12 mouse cellular contexts compared by ENCODE assay signal in genomic region chr4:100101066-100101820, GRCm38 (mm10). TPM values are rescaled to one million over a fixed set of nuclear protein-coding genes. Genes with fewer than 3 reads are reported as not detected.
DNase-seq lines count a peak whose midpoint lies in the region; ATAC-seq and TF ChIP-seq lines count a peak whose summit lies in the region.
"Had no signal": no experiment of that assay in that cellular context is flagged by ENCODE, and none has a peak within 500 bp of the region (broad histone marks: within the 10 kb centered on the region; RNA-seq: fewer than 3 reads in every experiment).

No protein-coding gene starts in this region.

- peak overlapping the region; percentile 2; the same call in 1 of the 2 replicates for H3K9ac ChIP-seq in intestine, embryonic 15.5 days
- no peak overlapping the region for H3K9ac ChIP-seq in intestine, postnatal 0 days (ENCODE audit: low read depth, low read length)
- H3K9ac ChIP-seq in kidney, embryonic 15.5 days = no peak overlapping the region
- H3K9ac ChIP-seq in stomach, embryonic 15.5 days = no peak overlapping the region

- intact Hi-C loops in left cerebral cortex, postnatal 25 days (cut with DNase I) = no loop called here

- H3K4me1 ChIP-seq in intestine, embryonic 15.5 days (replicated peaks) = peaks cover 10% of the 10 kb centered on the region; the same call in 1 of the 2 replicates
- H3K4me1 ChIP-seq in intestine, postnatal 0 days (replicated peaks; ENCODE audit: control insufficient read depth, insufficient read depth, low read length) = peaks cover 4% of the 10 kb centered on the region; the same call in 1 of the 2 replicates
- peaks cover 52% of the 10 kb centered on the region for H3K4me1 ChIP-seq in kidney, embryonic 15.5 days
- H3K4me1 ChIP-seq in stomach, embryonic 15.5 days = 0 out of 2 replicates have a peak, but pooled peaks cover 17% of the 10 kb centered on the region

- peak overlapping the region; percentile 55; the same call in 1 of the 2 replicates for H3K27ac ChIP-seq in intestine, embryonic 15.5 days
- H3K27ac ChIP-seq in intestine, postnatal 0 days (ENCODE audit: low read depth, low read length) = no peak overlapping the region; the same call in 1 of the 2 replicates
- peak overlapping the region; percentile 89 for H3K27ac ChIP-seq in kidney, embryonic 15.5 days
- peak overlapping the region; percentile 36; the same call in 1 of the 2 replicates for H3K27ac ChIP-seq in stomach, embryonic 15.5 days

- no peaks in the 10 kb centered on the region for H3K9me3 ChIP-seq in intestine, embryonic 15.5 days
- no peaks in the 10 kb centered on the region for H3K9me3 ChIP-seq in intestine, postnatal 0 days (ENCODE audit: control insufficient read depth)
- no peaks in the 10 kb centered on the region for H3K9me3 ChIP-seq in kidney, embryonic 15.5 days (replicated peaks)
- no peaks in the 10 kb centered on the region for H3K9me3 ChIP-seq in stomach, embryonic 15.5 days

- no peaks in the 10 kb centered on the region for H3K36me3 ChIP-seq in intestine, embryonic 15.5 days
- no peaks in the 10 kb centered on the region for H3K36me3 ChIP-seq in intestine, postnatal 0 days (ENCODE audit: control insufficient read depth, insufficient read depth)
- no peaks in the 10 kb centered on the region for H3K36me3 ChIP-seq in kidney, embryonic 15.5 days
- no peaks in the 10 kb centered on the region for H3K36me3 ChIP-seq in stomach, embryonic 15.5 days

- no peak for ATAC-seq in intestine, embryonic 15.5 days
- no peak for ATAC-seq in intestine, postnatal 0 days
- peak; percentile 50; the same call in 1 of the 2 replicates for ATAC-seq in kidney, embryonic 15.5 days (replicated peaks; ENCODE audit: low FRiP score)
- ATAC-seq in stomach, embryonic 15.5 days (ENCODE audit: insufficient read depth, low FRiP score, low read depth) = no peak

- H3K4me3 ChIP-seq in intestine, embryonic 15.5 days (replicated peaks) = no peak overlapping the region
- H3K4me3 ChIP-seq in intestine, postnatal 0 days (ENCODE audit: low read depth, low read length) = no peak overlapping the region
- no peak overlapping the region for H3K4me3 ChIP-seq in kidney, embryonic 15.5 days (replicated peaks)
- no peak overlapping the region for H3K4me3 ChIP-seq in stomach, embryonic 15.5 days (replicated peaks)
- H3K4me3 ChIP-seq: erythroblast, embryonic 14.5 days had no signal

- peak; percentile 11 for DNase-seq in cerebellum, adult 9-10 months
- DNase-seq in cerebellum, postnatal 25 days = no peak
- DNase-seq in left cerebral cortex, postnatal 25 days (ENCODE audit: low spot score in 2 of 2) = no peak
- DNase-seq in spleen, postnatal 4 days (ENCODE audit: low spot score in 2 of 2) = no peak
- DNase-seq: right cerebral cortex, postnatal 14 days; thymus, adult 18-20 months had no signal

- H3K27me3 ChIP-seq in intestine, embryonic 15.5 days (replicated peaks) = no peaks in the 10 kb centered on the region
- no peaks in the 10 kb centered on the region for H3K27me3 ChIP-seq in intestine, postnatal 0 days (replicated peaks; ENCODE audit: control insufficient read depth, insufficient read depth, low read length)
- H3K27me3 ChIP-seq in kidney, embryonic 15.5 days = no peaks in the 10 kb centered on the region
- H3K27me3 ChIP-seq in stomach, embryonic 15.5 days (replicated peaks) = no peaks in the 10 kb centered on the region

- WGBS in intestine, embryonic 15.5 days = 52% methylated on average over 7 of the region's 7 CpGs
- WGBS in intestine, postnatal 0 days = 61% methylated on average over 7 of the region's 7 CpGs
- WGBS in kidney, embryonic 15.5 days = 40% methylated on average over 7 of the region's 7 CpGs
- whole genome bisulfite sequencing in stomach, embryonic 15.5 days = 36% methylated on average over 7 of the region's 7 CpGs

- H3K4me2 ChIP-seq in intestine, embryonic 15.5 days (replicated peaks) = 0 out of 2 replicates have a peak overlapping the region, but pooled peaks have one; percentile 2
- H3K4me2 ChIP-seq in intestine, postnatal 0 days (replicated peaks; ENCODE audit: low read depth) = no peak overlapping the region
- peak overlapping the region; percentile 25 for H3K4me2 ChIP-seq in kidney, embryonic 15.5 days
- H3K4me2 ChIP-seq in stomach, embryonic 15.5 days = no peak overlapping the region

- TF ChIP-seq CTCF in intestine, postnatal 0 days (IDR thresholded peaks at IDR 0.05; ENCODE audit: low read depth) = no peak

RNA-seq across cellular contexts. Expression of gene Ror1, which starts 5.7 kb away (rescaled TPM):
- 8.0 and 9.3 TPM in 2 replicates for polyA plus RNA-seq in intestine, embryonic 15.5 days (2015; fragmentation: Nextera tagmentation; extraction: Ambion mirVana)
- 2.5 and 2.9 TPM in 2 replicates for polyA plus RNA-seq in intestine, postnatal 0 days (2015; fragmentation: Nextera tagmentation; extraction: Ambion mirVana)
- 10.5 and 11.1 TPM in 2 replicates for polyA plus RNA-seq in kidney, embryonic 15.5 days (2015; fragmentation: Nextera tagmentation; extraction: Ambion mirVana)
- polyA plus RNA-seq in stomach, embryonic 15.5 days (2015; fragmentation: Nextera tagmentation; extraction: Ambion mirVana) = 9.4 and 11.7 TPM in 2 replicates
- total RNA-seq in left cerebral cortex, postnatal 25 days (2021) = 1 to 10 TPM in 1 of 2 experiments, under 1 TPM in 1; 0.69 to 1.0 TPM
- total RNA-seq: neutrophil, adult 5-6 weeks had no signal
- polyA plus RNA-seq: erythroblast, embryonic 14.5 days had no signal

Comparison
In these comparisons a context has a peak if more than half of its experiments do, and no peak if none do; other contexts are left out.
1. H3K4me2 ChIP-seq: peak in intestine, embryonic 15.5 days (single experiment) and kidney, embryonic 15.5 days (single experiment); none in intestine, postnatal 0 days (single experiment) and stomach, embryonic 15.5 days (single experiment).